Mouse (Mus musculus) heart, postnatal 0 days (tissue): ENCODE measurements at regions not wholly inside any gene's neighbourhood (a gene's known extent, or its start where the extent isn't known, plus 50 kb on each side); places are given as distances from the start of the nearest gene placed in this dataset.
"Not testable (repeated sequence)": the region's sequence is repeated elsewhere in the genome, so short reads cannot be mapped to it uniquely, and the experiment has no call there.

Experiments
- CTCF ChIP-seq: IDR thresholded peaks from 2 replicates; pipeline ENCODE4 v1.5.1; 2016; ENCODE audit warnings: antibody characterized with exemption, control low read depth, low read depth
- EP300 ChIP-seq: IDR thresholded peaks from 2 replicates; pipeline ENCODE4 v1.6.1; 2016; ENCODE audit warnings: antibody characterized with exemption, low read depth

DNA sequence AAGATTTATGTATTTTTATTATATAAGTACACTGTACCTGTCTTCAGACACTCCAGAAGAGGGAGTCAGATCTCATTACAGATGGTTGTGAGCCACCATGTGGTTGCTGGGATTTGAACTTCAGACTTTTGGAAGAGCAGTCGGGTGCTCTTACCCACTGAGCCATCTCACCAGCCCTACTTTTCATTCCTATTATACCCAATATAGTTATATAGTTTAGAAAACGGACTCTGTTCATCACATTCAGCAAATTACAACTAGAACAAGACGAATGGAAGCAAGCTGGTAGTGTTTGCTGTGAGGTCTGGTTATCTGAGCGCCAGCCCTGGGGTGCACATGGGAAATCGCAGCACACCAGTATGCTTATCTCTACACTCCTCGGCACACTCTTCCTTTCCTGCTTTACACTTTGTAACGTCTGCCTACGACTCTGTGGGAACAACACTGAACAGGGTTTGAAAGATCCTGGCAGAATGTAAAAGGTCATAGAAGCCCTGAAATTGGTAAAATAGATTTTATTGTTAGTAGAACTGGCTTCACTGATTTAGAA, 58.8 kb upstream of the Xiap start:
- TF ChIP-seq EP300, CTCF: not testable (repeated sequence)
